Comparison of ENCODE assay signal across 14 mouse cellular contexts in genomic region chr3:110131043-110131891, GRCm38 (mm10). TPM values are rescaled to one million over a fixed set of nuclear protein-coding genes. Genes with fewer than 3 reads are reported as not detected.
A peak's percentile ranks its signal among the peaks of the same experiment; 100 is the strongest.
DNase-seq lines count a peak whose midpoint lies in the region; ATAC-seq lines count a peak whose summit lies in the region.
"Had no signal": no experiment of that assay in that cellular context is flagged by ENCODE, and none has a peak within 500 bp of the region (broad histone marks: within the 10 kb centered on the region; RNA-seq: fewer than 3 reads in every experiment).

No protein-coding gene starts in this region.

- no peak overlapping the region for H3K4me3 ChIP-seq in heart, embryonic 12.5 days
- H3K4me3 ChIP-seq in forebrain, embryonic 13.5 days, result peak overlapping the region; percentile 8
- no peak overlapping the region for H3K4me3 ChIP-seq in hindbrain, embryonic 10.5 days
- peak overlapping the region; percentile 19 for H3K4me3 ChIP-seq in midbrain, embryonic 15.5 days
- H3K4me3 ChIP-seq: embryonic facial prominence, embryonic 13.5 days had no signal

- 51% methylated on average over 18 of the region's 18 CpGs for WGBS in heart, embryonic 12.5 days
- 41% methylated on average over 18 of the region's 18 CpGs for WGBS in forebrain, embryonic 13.5 days
- 61% methylated on average over 18 of the region's 18 CpGs for WGBS in hindbrain, embryonic 10.5 days
- 37% methylated on average over 18 of the region's 18 CpGs for WGBS in midbrain, embryonic 15.5 days

- no peak for ATAC-seq in heart, embryonic 12.5 days (ENCODE audit: insufficient number of reproducible peaks, low FRiP score)
- ATAC-seq in forebrain, embryonic 13.5 days, result peak; percentile 71
- ATAC-seq in midbrain, embryonic 15.5 days (replicated peaks), result peak; percentile 80
- ATAC-seq: activated CD4-positive, CD25-positive, alpha-beta regulatory T cell, adult 4 months; CD4-positive, CD25-positive, alpha-beta regulatory T cell, adult 4 months had no signal

- DNase-seq in heart, postnatal 10 days, result no peak
- no peak for DNase-seq in hindbrain, embryonic 10.5 days (ENCODE audit: low spot score)
- DNase-seq in lung, postnatal 25 days (ENCODE audit: low spot score), result no peak
- no peak for DNase-seq in kidney, adult 9 months
- DNase-seq: kidney, postnatal 14 days; lung, adult 18-20 months; right cerebral cortex, postnatal 25 days; thymus, postnatal 4 days had no signal

- H3K4me1 ChIP-seq in heart, embryonic 12.5 days (replicated peaks), result no peaks in the 10 kb centered on the region
- H3K4me1 ChIP-seq in forebrain, embryonic 13.5 days, result peaks cover 7% of the 10 kb centered on the region; the same call in 1 of the 2 replicates
- peaks cover 5% of the 10 kb centered on the region; the same call in 1 of the 2 replicates for H3K4me1 ChIP-seq in hindbrain, embryonic 10.5 days (replicated peaks)
- peaks cover 23% of the 10 kb centered on the region for H3K4me1 ChIP-seq in midbrain, embryonic 15.5 days
- H3K4me1 ChIP-seq: embryonic facial prominence, embryonic 13.5 days had no signal

- peak overlapping the region; percentile 39 for H3K4me2 ChIP-seq in heart, embryonic 12.5 days
- peak overlapping the region; percentile 45 for H3K4me2 ChIP-seq in forebrain, embryonic 13.5 days
- peak overlapping the region; percentile 45 for H3K4me2 ChIP-seq in midbrain, embryonic 15.5 days
- H3K4me2 ChIP-seq: embryonic facial prominence, embryonic 13.5 days had no signal

- no peaks in the 10 kb centered on the region for H3K27me3 ChIP-seq in heart, embryonic 12.5 days (replicated peaks)
- H3K27me3 ChIP-seq in forebrain, embryonic 13.5 days, result no peaks in the 10 kb centered on the region
- no peaks in the 10 kb centered on the region for H3K27me3 ChIP-seq in hindbrain, embryonic 10.5 days (ENCODE audit: insufficient read depth, poor library complexity, severe bottlenecking)
- H3K27me3 ChIP-seq in midbrain, embryonic 15.5 days (replicated peaks), result no peaks in the 10 kb centered on the region
- H3K27me3 ChIP-seq: embryonic facial prominence, embryonic 13.5 days had no signal

- H3K27ac ChIP-seq in heart, embryonic 12.5 days (ENCODE audit: poor library complexity, severe bottlenecking), result no peak overlapping the region
- no peak overlapping the region for H3K27ac ChIP-seq in forebrain, embryonic 13.5 days
- H3K27ac ChIP-seq in hindbrain, embryonic 10.5 days, result peak overlapping the region; percentile 29; the same call in 1 of the 2 replicates
- peak overlapping the region; percentile 41 for H3K27ac ChIP-seq in midbrain, embryonic 15.5 days
- H3K27ac ChIP-seq: embryonic facial prominence, embryonic 13.5 days had no signal

- H3K9ac ChIP-seq in heart, embryonic 12.5 days, result no peak overlapping the region
- 0 out of 2 replicates have a peak overlapping the region, but pooled peaks have one; percentile 2 for H3K9ac ChIP-seq in forebrain, embryonic 13.5 days
- no peak overlapping the region; the same call in 1 of the 2 replicates for H3K9ac ChIP-seq in midbrain, embryonic 15.5 days
- H3K9ac ChIP-seq: embryonic facial prominence, embryonic 13.5 days had no signal

- H3K36me3 ChIP-seq in heart, embryonic 12.5 days, result no peaks in the 10 kb centered on the region
- no peaks in the 10 kb centered on the region for H3K36me3 ChIP-seq in forebrain, embryonic 13.5 days (ENCODE audit: poor library complexity, severe bottlenecking)
- no peaks in the 10 kb centered on the region for H3K36me3 ChIP-seq in hindbrain, embryonic 10.5 days
- no peaks in the 10 kb centered on the region for H3K36me3 ChIP-seq in midbrain, embryonic 15.5 days (replicated peaks)
- H3K36me3 ChIP-seq: embryonic facial prominence, embryonic 13.5 days had no signal

- intact Hi-C loops in heart, postnatal 10 days (cut with DNase I), result no loop called here

- no peaks in the 10 kb centered on the region for H3K9me3 ChIP-seq in heart, embryonic 12.5 days (replicated peaks)
- no peaks in the 10 kb centered on the region for H3K9me3 ChIP-seq in forebrain, embryonic 13.5 days (replicated peaks)
- H3K9me3 ChIP-seq in hindbrain, embryonic 10.5 days, result no peaks in the 10 kb centered on the region
- H3K9me3 ChIP-seq in midbrain, embryonic 15.5 days, result no peaks in the 10 kb centered on the region
- H3K9me3 ChIP-seq: embryonic facial prominence, embryonic 13.5 days had no signal

RNA-seq across cellular contexts. Expression of gene Ntng1, which starts 12.5 kb away (rescaled TPM):
- 0.26 and 0.28 TPM in 2 replicates for polyA plus RNA-seq in heart, embryonic 12.5 days (2016; fragmentation: Nextera tagmentation; extraction: Ambion mirVana)
- total RNA-seq in heart, postnatal 10 days (2021), result under 1 TPM; 0.17 to 0.74 TPM
- polyA plus RNA-seq in forebrain, embryonic 13.5 days (2015; fragmentation: Nextera tagmentation; extraction: Ambion mirVana), result 9.0 and 12.6 TPM in 2 replicates
- 4.7 and 5.3 TPM in 2 replicates for polyA plus RNA-seq in hindbrain, embryonic 10.5 days (2016; fragmentation: Nextera tagmentation; extraction: Ambion mirVana)
- polyA plus RNA-seq in midbrain, embryonic 15.5 days (2015; fragmentation: Nextera tagmentation; extraction: Ambion mirVana), result 37.5 and 48.9 TPM in 2 replicates
- polyA plus RNA-seq: activated CD4-positive, CD25-positive, alpha-beta regulatory T cell, adult 4 months; CD4-positive, CD25-positive, alpha-beta regulatory T cell, adult 4 months had no signal

Comparison
In these comparisons a context has a peak if more than half of its experiments do, and no peak if none do; other contexts are left out.
1. H3K27ac ChIP-seq: peak in hindbrain, embryonic 10.5 days (single experiment) and midbrain, embryonic 15.5 days (single experiment); none in heart, embryonic 12.5 days (single experiment) and forebrain, embryonic 13.5 days (single experiment).
2. H3K4me3 ChIP-seq: peak in forebrain, embryonic 13.5 days (single experiment) and midbrain, embryonic 15.5 days (single experiment); none in heart, embryonic 12.5 days (single experiment) and hindbrain, embryonic 10.5 days (single experiment).
3. Peak in every context shown above with its lines, with median percentiles within 50 percentile points of each other: H3K4me2 ChIP-seq.